Mouse (Mus musculus) heart, embryonic 16.5 days (tissue): ENCODE data around the gene Mrpl45. TPM values are rescaled to one million over a fixed set of nuclear protein-coding genes. Genes with fewer than 3 reads are reported as not detected.
A peak's percentile ranks its signal among the peaks of the same experiment; 100 is the strongest.
"Not testable (repeated sequence)": the region's sequence is repeated elsewhere in the genome, so short reads cannot be mapped to it uniquely, and the experiment has no call there.

Experiments used
- ATAC-seq: fragments of 200-750 bp; cut with Nextera tagmentation; replicated peaks from 2 replicates; pipeline ENCODE4 v1.8.0; 2017; ENCODE audit warnings: moderate number of reproducible peaks; ENCODE audit not compliant: insufficient read depth, low FRiP score; ENCODE audit errors: extremely low read depth
- H3K27ac ChIP-seq: fragments of 300-500 bp; sonication (generic); 2 replicates; pipeline ENCODE4 v1.5.1; 2014; ENCODE audit warnings: mild to moderate bottlenecking, low read length, control low read depth, moderate library complexity
- H3K27me3 ChIP-seq: fragments of 300-500 bp; sonication (generic); 2 replicates; pipeline ENCODE4 v1.6.1; 2014; ENCODE audit warnings: low read length, mixed read lengths; ENCODE audit not compliant: control insufficient read depth, insufficient read depth
- H3K36me3 ChIP-seq: fragments of 300-500 bp; sonication (generic); 2 replicates; pipeline ENCODE4 v1.6.1; 2014; ENCODE audit not compliant: control insufficient read depth, insufficient read depth
- H3K4me1 ChIP-seq: fragments of 300-500 bp; sonication (generic); 2 replicates; pipeline ENCODE4 v1.6.1; 2014; ENCODE audit warnings: low read length, mixed read lengths; ENCODE audit not compliant: control insufficient read depth, insufficient read depth
- H3K4me2 ChIP-seq: fragments of 300-500 bp; sonication (generic); 2 replicates; pipeline ENCODE4 v1.6.1; 2014; ENCODE audit warnings: low read depth, mild to moderate bottlenecking, control low read depth, low read length
- H3K4me3 ChIP-seq: fragments of 300-500 bp; sonication (generic); 2 replicates; pipeline ENCODE4 v1.5.1; 2014; ENCODE audit warnings: mild to moderate bottlenecking, control low read depth, low read length
- H3K9ac ChIP-seq: fragments of 300-500 bp; sonication (generic); 2 replicates; pipeline ENCODE4 v1.6.1; 2014; ENCODE audit warnings: low read length, control low read depth
- H3K9me3 ChIP-seq: fragments of 300-500 bp; sonication (generic); replicated peaks from 2 replicates; pipeline ENCODE4 v1.6.1; 2016; ENCODE audit warnings: low read length; ENCODE audit not compliant: control insufficient read depth
- WGBS: fragments of 180-500 bp; shearing (Covaris S2); extraction: QIAGEN DNeasy Blood & Tissue Kit; methylation state at CpG from one replicate; pipeline ENCODE4 v1.1.7; 2014; 5-methylcytosine and 5-hydroxymethylcytosine counted together
- polyA plus RNA-seq: library from polyadenylated mRNA; unstranded; fragments of >200 nt; fragmentation: Nextera tagmentation; extraction: Ambion mirVana; gene quantifications from 2 replicates; pipeline ENCODE4 v1.2.1, GENCODE M21; 2015

The Mrpl45 gene
- 58.1 and 59.8 TPM in 2 replicates for polyA plus RNA-seq

DNA sequence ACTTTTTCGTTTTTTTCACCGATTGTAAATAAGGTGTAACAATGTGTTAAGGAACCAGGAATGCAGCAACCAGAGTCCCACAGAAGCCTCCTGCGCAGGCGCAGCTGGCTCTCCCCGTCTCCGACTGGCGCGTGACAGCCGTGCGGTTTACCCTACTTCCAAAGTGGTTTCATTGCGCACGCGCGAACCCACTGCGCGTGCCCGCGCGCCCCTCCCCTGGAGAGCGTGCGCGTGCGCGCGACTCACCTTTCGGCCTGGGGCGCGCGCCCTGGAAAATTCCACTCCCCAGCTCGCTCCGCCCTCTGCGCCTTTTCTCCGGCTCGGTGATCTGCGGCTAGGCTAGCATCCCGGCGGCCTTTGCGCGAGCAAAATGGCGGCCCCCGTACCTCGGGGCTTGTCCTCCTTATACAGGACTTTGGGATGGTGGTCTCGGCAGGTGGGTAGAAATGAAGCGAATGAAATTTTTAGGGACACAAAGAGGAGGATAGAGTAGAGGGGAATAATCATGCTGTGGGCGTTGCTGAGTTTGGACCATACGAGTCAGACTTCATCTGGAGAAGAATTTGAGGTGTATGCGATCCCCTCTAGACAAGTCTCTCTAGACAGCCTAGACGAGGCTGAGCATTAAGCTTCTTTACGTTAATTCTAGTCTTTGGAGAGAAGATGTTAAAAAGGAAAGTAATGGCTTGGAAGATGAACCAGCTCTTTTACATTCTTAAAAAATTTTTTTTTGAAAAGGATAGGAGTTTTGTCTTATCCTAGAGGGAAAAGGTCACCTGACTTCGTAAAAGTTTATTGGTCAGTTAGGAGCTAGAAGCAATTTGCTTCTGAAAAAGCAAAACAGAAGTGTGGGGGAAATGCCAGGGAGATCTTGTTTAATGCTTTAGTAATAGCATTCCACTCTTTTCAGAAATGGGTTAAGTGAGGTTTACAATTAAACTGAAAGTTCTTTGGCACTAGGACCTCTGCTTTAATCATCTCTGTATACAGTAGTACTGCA is at the start of gene Mrpl45:
Gene Mrpl45, plus strand, starts transcription at position 213 of the 1,000 bp plus-strand sequence.
- H3K36me3 ChIP-seq, result no peaks in the 10 kb centered on the region
- H3K9me3 ChIP-seq, result no peaks in the 10 kb centered on the region
- H3K9ac ChIP-seq, result peak within 1 kb of the TSS; percentile 79
- H3K4me3 ChIP-seq, result peak within 1 kb of the TSS; percentile 77
- H3K27ac ChIP-seq, result peak within 1 kb of the TSS; percentile 78
- H3K4me2 ChIP-seq, result peak within 1 kb of the TSS; percentile 70
- H3K4me1 ChIP-seq, result peaks cover 15% of the 10 kb centered on the region
- H3K27me3 ChIP-seq, result no peaks in the 10 kb centered on the region
- peak; percentile 97 for ATAC-seq
- WGBS, result under 1% methylated on average over 50 of the region's 50 CpGs

- not testable (repeated sequence) for H3K4me3 ChIP-seq, H3K4me2 ChIP-seq, H3K27me3 ChIP-seq, ATAC-seq, H3K36me3 ChIP-seq, H3K27ac ChIP-seq, H3K9ac ChIP-seq, H3K9me3 ChIP-seq, H3K4me1 ChIP-seq
- 78% methylated on average over 1 of the region's 1 CpGs for WGBS
These were observed 49.0 kb upstream of the Mrpl45 start for GRCm38 (mm10) chr11:97266544-97266943.

DNA sequence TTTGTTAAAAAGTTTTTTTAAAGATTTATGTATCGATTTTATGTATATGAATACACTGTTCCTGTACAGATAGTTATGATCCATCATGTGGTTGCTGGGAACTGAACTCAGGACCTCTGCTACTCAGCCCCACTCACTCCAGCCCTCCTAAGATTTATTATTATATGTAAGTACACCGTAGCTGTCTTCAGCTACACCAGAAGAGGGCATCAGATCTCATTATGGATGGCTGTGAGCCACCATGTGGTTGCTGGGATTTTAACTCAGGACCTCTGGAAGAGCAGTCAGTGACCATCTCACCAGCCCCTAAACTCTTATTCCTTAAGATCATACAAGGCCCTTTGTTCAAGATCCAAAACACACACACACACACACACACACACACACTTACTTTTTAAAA is 45.5 kb upstream of the Mrpl45 start:
- H3K36me3 ChIP-seq, H3K4me3 ChIP-seq, H3K4me1 ChIP-seq, H3K27ac ChIP-seq, H3K27me3 ChIP-seq, H3K9me3 ChIP-seq, ATAC-seq, H3K4me2 ChIP-seq, H3K9ac ChIP-seq: not testable (repeated sequence)
- WGBS, result 84% methylated on average over 2 of the region's 2 CpGs

GRCm38 (mm10) chr11:97272835-97273234 is 42.7 kb upstream of the Mrpl45 start:
- no peak overlapping the region for H3K27ac ChIP-seq
- WGBS, result 91% methylated on average over 4 of the region's 4 CpGs

GRCm38 (mm10) chr11:97273613-97274012 is 41.9 kb upstream of the Mrpl45 start:
- Histone ChIP-seq H3K9me3 (no peaks in the 10 kb centered on the region), H3K27me3 (no peaks in the 10 kb centered on the region), H3K4me2 (no peak overlapping the region), H3K36me3 (no peaks in the 10 kb centered on the region), H3K27ac (no peak overlapping the region), H3K9ac (no peak overlapping the region), H3K4me3 (no peak overlapping the region), H3K4me1 (peaks cover 17% of the 10 kb centered on the region)
- no peak for ATAC-seq
- 82% methylated on average over 5 of the region's 5 CpGs for WGBS

More at GRCm38 (mm10) chr11:97272835-97273234, 42.7 kb upstream of the Mrpl45 start:
- Histone ChIP-seq H3K4me3 (no peak overlapping the region), H3K9ac (no peak overlapping the region), H3K9me3 (no peaks in the 10 kb centered on the region), H3K27me3 (no peaks in the 10 kb centered on the region), H3K4me1 (peaks cover 11% of the 10 kb centered on the region), H3K4me2 (no peak overlapping the region), H3K36me3 (no peaks in the 10 kb centered on the region)
- no peak for ATAC-seq

GRCm38 (mm10) chr11:97274947-97275346 is 40.6 kb upstream of the Mrpl45 start:
- not testable (repeated sequence) for H3K36me3 ChIP-seq, H3K9ac ChIP-seq, H3K9me3 ChIP-seq, H3K27ac ChIP-seq, ATAC-seq, H3K27me3 ChIP-seq, H3K4me2 ChIP-seq, H3K4me3 ChIP-seq
- peaks cover 21% of the 10 kb centered on the region for H3K4me1 ChIP-seq
- 92% methylated on average over 6 of the region's 6 CpGs for WGBS

GRCm38 (mm10) chr11:97275349-97275748 is 40.2 kb upstream of the Mrpl45 start:
- no peaks in the 10 kb centered on the region for H3K27me3 ChIP-seq
- no peaks in the 10 kb centered on the region for H3K36me3 ChIP-seq
- no peak overlapping the region for H3K4me3 ChIP-seq
- H3K9ac ChIP-seq, result no peak overlapping the region
- no peak overlapping the region for H3K27ac ChIP-seq
- no peaks in the 10 kb centered on the region for H3K9me3 ChIP-seq
- H3K4me1 ChIP-seq, result peaks cover 21% of the 10 kb centered on the region
- no peak for ATAC-seq
- 80% methylated on average over 2 of the region's 2 CpGs for WGBS
- no peak overlapping the region for H3K4me2 ChIP-seq

DNA sequence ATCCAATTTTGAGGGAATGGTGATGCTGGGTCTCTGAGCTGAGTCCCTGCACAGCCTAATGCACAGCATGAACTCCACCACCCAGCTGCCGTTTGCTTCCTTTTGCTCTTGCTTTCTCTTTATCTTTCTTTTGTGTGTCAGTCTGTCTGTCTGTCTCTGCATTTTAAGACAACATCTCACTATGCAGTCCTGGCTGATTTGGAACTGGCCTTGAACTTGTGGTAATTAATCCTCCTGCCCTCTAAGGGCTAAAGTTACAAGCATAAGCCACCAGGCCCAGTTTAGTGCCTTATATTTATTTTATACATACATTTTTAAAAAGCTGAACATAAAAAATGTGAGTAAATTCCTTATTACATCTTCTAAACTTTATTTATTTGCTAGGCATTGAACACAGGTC is 39.5 kb upstream of the Mrpl45 start:
- 21% methylated on average over 1 of the region's 1 CpGs for whole genome bisulfite sequencing
- no peak for ATAC-seq
- no peaks in the 10 kb centered on the region for H3K36me3 ChIP-seq
- H3K4me3 ChIP-seq, result no peak overlapping the region
- no peak overlapping the region for H3K27ac ChIP-seq
- H3K9me3 ChIP-seq, result no peaks in the 10 kb centered on the region
- H3K27me3 ChIP-seq, result no peaks in the 10 kb centered on the region
- no peak overlapping the region for H3K4me2 ChIP-seq
- no peak overlapping the region for H3K9ac ChIP-seq
- H3K4me1 ChIP-seq, result peaks cover 21% of the 10 kb centered on the region

GRCm38 (mm10) chr11:97277166-97277565 is 38.4 kb upstream of the Mrpl45 start:
- WGBS, result 52% methylated on average over 5 of the region's 5 CpGs
- no peaks in the 10 kb centered on the region for H3K27me3 ChIP-seq
- ATAC-seq, result no peak
- H3K4me3 ChIP-seq, result no peak overlapping the region
- no peak overlapping the region for H3K9ac ChIP-seq
- H3K36me3 ChIP-seq, result no peaks in the 10 kb centered on the region
- H3K27ac ChIP-seq, result peak overlapping the region; percentile 48
- peaks cover 21% of the 10 kb centered on the region for H3K4me1 ChIP-seq
- no peaks in the 10 kb centered on the region for H3K9me3 ChIP-seq
- H3K4me2 ChIP-seq, result peak overlapping the region; percentile 15
